Mouse (Mus musculus) B cell, adult 2 months (primary cell): ENCODE measurements around the gene Prdm15.

Experiments
- DNase-seq, 2 experiments: peaks; one replicate each; pipeline ENCODE4 v3.0.0; 2022

Prdm15 gene

GRCm38 (mm10) chr16:97817414-97817813 is 34.2 kb downstream of the Prdm15 start:
- DNase-seq = no peak

DNA sequence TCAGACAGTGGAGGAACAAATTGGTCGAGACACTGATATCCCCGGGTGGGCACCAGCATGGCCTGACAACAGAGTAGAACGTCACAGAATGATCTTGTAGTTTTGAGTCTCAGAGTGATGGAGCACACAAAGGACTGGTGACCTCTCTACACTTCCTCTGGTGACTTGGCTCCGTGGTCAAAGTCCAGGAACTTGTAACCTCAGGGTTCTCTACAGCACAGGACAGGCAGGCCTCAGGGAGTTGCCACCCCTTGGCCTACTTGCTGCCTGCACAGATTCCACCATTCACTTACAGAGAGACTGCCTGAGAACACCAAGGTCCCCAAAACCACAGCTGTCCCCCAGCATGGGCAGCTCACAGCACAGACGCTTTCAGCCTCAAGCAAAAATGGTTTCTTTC is 36.4 kb downstream of the Prdm15 start:
- DNase-seq = no peak

DNA sequence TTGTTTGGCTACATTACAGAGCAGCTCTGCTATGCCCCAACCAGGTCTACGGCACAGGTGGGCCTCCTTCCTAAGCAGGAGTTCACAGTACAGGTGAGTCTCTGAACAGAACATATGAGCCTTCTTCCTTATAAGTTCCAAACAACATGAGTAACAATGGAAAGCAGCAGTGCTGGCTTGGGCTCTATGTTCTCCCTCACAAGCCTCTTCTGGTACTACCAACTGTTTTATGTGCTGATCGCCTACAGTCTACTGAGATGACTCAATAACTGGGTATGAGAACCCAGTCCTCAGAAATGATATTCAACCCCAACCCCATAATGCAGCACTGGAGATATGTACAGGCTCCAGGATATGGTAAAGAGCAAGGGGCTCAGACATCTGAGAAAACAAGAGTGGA is 37.6 kb downstream of the Prdm15 start:
- no peak for DNase-seq

GRCm38 (mm10) chr16:97808881-97809280 is 42.8 kb downstream of the Prdm15 start:
- DNase-seq = no peak

GRCm38 (mm10) chr16:97805646-97806045 is 46.0 kb downstream of the Prdm15 start:
- no peak for DNase-seq

GRCm38 (mm10) chr16:97804680-97805547 is 46.7 kb downstream of the Prdm15 start:
- peak; percentile 63 to 64 for DNase-seq

DNA sequence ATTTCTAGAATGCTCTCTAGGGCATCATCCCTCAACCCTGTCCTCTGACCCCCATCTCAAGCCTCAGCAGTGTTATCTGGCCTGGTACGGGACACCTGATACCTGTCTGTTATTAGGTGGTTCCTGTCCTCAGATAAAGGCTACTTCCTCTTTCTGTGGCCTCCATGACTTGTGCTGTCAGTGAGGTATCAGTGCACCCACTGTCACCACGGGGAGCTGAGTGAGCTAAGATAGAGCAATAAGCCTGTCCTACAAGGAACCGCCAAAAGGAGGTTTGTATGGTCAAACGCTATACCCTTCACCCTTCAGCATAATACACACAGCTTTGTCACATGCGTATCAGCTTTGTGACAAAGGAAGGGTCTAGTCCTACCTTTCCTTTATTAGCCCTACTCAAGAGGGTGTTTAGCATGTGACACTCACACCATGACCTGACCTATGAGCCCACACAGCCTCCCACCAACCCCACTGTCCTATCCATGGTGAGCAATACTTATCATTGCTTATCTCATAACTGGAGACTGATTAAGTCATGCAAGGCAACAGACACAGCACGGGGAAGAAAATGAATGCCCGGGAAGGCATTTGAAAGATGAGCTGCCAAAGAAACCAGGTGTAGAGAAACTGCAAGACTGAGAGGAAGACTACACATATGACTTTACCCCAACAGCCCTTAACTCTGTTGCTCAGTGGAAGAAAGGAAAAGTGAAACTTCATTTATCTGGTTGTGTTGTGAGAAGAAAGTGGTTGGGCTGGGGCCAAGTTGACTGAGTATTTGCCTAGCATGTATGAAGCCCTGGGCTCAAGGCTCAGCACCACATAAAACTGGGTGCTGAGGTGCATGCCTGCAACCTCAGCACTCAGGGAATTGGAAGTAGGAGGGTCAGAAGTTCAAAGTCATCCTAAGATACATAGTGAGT is 53.4 kb downstream of the Prdm15 start:
- no peak for DNase-seq

DNA sequence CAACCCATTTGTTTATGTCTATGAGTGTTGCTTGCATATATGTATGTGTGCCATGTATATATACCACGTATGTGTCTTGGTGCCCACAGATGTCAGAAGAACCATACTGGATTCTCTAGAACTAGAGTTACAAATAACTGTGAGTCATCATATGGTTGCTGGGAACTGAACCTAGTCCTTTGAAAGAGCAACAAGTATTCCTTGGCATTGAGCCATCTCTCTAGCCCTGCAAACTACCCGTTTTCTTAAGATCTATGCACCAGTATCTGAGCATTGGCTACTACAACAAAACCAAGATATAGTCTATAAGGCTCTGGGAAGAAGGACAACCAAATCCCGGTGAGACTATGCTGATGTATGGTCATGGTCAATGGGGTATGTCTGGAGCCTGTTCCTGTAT is 54.4 kb downstream of the Prdm15 start:
- DNase-seq = no peak

DNA sequence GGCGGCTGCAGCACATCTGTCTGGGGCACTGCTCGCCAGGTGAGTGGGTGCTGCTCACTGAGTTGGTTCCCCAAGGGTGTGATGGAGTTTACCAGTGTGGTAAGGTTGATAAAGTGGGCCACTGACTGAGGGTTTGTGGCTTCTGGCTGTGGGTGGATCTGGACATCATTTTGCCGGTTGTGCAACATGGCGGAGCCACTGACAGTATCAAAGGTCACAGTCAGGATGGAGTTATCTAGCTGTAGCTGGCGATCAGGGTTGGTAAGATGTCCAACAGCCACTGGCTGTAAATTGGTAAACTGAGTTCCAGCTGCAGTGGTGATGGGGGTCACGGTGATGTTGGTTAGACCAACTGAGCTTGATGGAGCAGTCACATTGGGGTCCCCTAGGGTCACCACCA is 57.4 kb downstream of the Prdm15 start:
- DNase-seq = no peak

DNA sequence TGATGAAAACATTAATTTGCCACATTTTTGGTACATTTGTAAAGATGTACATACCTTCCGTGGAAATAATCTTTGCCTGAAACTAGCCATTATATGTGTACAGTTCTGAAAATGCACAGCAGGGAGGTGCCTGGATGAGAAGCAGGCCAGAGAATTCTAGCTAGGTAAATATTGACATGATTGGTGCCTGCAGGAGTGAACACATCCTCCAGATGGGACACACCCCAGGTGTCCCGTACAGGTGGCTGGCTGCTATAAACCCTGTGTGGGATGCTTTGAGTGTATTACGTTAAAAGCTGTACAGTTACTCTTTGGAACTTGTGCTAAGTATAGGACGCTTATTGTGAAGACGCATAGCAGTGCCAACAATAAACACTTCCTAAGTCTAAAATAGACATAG is 68.6 kb downstream of the Prdm15 start:
- no peak for DNase-seq

- DNase-seq = peak; percentile 69 to 71
These were observed 73.2 kb downstream of the Prdm15 start for GRCm38 (mm10) chr16:97778353-97779025.

GRCm38 (mm10) chr16:97766501-97766900 is 85.1 kb downstream of the Prdm15 start:
- no peak for DNase-seq

DNA sequence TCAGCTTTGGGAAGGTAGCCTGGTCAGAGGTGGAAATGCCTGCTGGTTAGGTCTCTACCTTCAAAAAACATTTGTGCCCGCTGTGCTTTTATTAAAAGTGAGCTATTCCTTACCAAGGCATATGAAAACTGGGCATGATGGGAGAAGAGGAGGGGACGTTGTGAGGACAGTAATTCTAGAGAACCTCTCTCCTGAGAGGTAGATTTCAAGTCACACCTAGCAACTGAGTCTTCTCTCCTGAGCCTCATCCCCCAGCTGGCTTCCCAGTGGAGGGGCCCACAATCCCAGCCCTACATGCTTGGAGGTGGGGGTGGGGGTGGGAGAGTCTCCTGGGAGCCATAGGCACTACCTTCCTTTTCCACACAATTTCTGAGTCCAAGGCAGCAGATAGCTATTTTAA is 87.0 kb downstream of the Prdm15 start:
- DNase-seq = no peak

DNA sequence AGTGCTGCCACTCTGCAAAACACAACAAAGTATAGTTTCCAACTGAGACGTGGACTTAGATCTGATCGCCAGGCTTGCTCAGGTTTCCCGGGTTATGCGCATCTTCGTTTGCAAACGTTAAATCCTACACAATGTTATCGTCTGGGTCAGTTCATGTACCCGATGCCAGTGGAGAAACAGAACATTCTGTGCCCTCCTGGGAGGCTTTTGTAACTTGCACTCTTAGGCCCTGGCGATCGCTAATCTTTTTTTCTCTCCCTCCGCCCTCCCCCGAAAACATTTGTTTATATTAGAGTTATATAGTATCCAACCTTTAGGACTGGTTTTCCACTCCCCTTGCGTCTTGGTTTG is 87.7 kb downstream of the Prdm15 start:
- DNase-seq = no peak

DNA sequence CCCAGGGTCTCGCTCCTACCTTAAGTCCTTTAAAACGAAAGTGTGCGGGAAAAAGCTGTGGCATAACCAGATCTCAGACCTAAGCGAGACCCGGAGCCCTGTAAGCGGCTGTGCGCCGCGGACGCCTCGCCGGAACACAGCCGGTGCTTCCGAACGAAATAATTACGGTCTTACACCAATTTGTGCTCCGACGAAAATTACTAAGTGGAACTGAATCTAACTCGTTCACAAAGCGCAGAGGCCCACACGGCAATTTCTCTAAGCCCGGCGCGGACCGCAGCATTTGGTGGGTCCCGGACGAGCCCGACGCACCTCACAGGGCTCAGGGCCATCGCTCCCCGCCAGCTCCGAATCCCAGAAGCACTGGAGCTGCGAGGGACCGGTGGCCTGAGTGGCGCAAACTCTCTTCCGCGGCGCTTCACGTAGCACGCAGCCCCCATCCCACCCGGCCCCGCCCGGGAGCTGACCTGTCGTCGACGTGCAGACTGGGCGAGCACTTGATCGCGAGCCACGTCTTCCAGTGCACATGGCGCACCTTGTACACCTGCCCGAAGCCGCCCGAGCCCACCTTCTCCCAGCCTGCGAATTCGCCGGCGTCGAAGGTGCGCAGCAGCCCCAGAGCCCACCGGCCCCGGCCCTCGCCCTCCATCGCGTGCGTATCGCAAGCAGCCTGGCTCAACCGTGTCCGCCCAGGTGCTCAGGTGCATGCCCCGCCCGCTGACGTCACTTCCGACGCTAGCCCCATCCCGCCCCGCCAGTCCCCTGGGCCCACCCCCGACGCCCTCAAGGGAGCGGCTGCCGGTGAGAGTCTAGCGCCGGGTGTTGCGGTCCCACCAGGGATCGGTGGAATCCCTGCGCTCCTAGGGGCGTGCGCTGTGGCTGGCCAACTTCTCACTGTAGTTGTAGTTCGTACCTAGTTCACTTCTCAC is 88.3 kb downstream of the Prdm15 start, which contains the start of gene Ripk4:
Ripk4 (minus strand) TSS at position 727 of the 929 bp plus-strand sequence.
- peak; percentile 53 to 57 for DNase-seq

DNA sequence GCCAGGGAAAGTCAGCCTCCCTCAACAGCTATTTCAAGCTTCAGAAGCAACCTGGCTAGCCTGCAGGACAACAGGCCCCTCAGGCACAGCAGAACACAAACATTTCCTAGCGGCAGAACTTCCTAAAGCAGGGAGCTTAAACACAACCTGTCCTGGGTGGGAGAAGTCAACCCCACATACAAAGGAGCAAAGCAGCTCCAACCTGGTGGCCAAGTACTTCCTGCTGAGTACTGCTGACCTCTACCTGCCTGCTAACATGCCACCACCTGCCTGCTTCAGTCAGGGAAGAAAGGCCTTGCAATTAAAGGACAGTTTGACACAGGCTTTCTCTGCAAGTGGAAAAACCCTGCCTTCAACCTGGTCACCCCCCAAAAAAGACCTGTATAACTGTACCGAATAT is 89.9 kb downstream of the Prdm15 start:
- DNase-seq = no peak

DNA sequence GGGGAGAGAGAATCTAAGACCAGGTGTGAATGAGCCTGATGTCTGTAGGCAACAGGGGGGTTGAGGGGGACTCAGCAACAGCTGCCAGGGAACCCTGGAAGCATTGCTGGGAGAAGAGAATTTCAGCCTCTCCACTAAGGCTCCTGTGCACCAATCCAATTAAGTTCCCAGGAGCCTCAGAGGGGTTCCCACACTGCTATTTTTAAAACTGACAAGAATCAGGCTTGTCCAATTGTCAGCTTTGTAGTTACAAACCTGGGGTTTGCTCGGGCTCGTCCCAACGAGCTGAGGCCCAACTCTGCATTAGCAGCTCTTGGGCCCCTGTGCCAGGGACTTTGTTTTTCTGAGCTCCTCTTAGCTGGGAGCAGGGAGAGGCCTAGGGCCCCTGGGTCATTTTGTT is 92.0 kb downstream of the Prdm15 start:
- no peak for DNase-seq

- no peak for DNase-seq
These were observed 93.4 kb downstream of the Prdm15 start for GRCm38 (mm10) chr16:97758288-97758687.

DNA sequence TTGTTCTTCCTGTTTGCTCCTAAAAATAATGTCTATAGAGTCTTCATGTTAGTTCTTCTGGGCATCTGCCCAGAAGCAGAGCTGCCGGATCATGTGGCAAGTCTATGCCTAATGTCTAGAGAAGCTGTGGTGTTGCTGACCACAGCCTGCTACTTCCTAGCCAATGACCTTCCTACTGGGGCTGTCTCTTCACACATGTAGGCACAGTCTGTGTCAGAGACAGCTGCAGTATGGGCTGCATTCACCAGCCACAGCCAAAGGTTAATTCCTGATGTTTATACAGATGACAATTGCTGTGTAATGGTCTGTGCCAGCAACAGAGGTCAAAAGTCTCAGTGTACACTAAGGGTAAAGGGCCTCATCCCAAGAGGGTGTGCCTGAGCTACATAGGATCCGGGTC is 95.2 kb downstream of the Prdm15 start:
- no peak for DNase-seq

DNA sequence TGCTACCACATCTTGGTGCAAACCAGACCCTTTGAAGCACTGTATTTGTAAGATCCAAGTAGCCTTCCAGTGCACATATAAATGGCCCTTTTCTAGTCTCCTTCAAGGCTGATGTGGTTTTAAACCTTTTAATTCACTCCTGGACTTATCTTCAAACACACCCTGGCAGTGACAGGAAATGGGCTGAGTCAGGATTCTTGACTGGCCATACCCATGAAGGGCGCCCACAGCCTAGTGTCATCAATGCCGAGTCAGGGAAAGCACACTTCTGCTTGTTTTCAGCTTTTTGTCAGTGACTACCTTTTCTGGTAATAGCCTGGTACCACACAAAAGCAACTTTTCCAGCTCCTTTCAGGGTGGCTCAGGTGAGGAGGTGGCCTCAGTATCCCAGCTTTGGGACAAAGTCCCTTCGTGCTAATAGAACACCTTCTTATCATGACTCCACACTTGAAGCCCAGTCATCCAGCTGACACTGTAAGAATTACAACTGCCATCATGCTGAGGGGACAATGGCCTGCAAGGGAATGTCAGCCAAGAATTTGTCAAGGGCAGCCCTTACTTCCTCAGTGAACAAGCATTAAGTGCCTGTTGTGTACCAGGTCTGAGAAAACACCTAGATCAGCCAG is 99.2 kb downstream of the Prdm15 start:
- no peak for DNase-seq

- DNase-seq = no peak
These were observed 99.8 kb downstream of the Prdm15 start for GRCm38 (mm10) chr16:97751884-97752283.

- no peak for DNase-seq
These were observed 103.2 kb downstream of the Prdm15 start for GRCm38 (mm10) chr16:97748421-97748820.
